Mouse (Mus musculus) frontal cortex, postnatal 36 days (tissue): ENCODE results near the gene Klf4.

Source experiments
- DNase-seq, 2 experiments: peaks; one replicate each; pipeline ENCODE4 v3.0.0; 2022; ENCODE audit warnings: low spot score in 2 of 2

The Klf4 gene

GRCm38 (mm10) chr4:55532407-55533195 lies at the start of gene Klf4:
TSS of gene Klf4 (minus strand) at chr4:55532466.
- DNase-seq = peak; percentile 80 to 82

- DNase-seq = no peak
Observed at GRCm38 (mm10) chr4:55571432-55571831, 39.2 kb upstream of the Klf4 start.

GRCm38 (mm10) chr4:55567986-55568385 lies 35.7 kb upstream of the Klf4 start:
- no peak for DNase-seq

- no peak for DNase-seq
Observed at GRCm38 (mm10) chr4:55567575-55567974, 35.3 kb upstream of the Klf4 start.

GRCm38 (mm10) chr4:55564317-55564716 lies 32.1 kb upstream of the Klf4 start:
- DNase-seq = no peak

- DNase-seq = no peak
Observed at GRCm38 (mm10) chr4:55563050-55563449, 30.8 kb upstream of the Klf4 start.

GRCm38 (mm10) chr4:55562062-55562461 lies 29.8 kb upstream of the Klf4 start:
- no peak for DNase-seq

- DNase-seq = no peak
Observed at GRCm38 (mm10) chr4:55546869-55547268, 14.6 kb upstream of the Klf4 start.

GRCm38 (mm10) chr4:55542753-55543152 lies 10.5 kb upstream of the Klf4 start:
- no peak for DNase-seq

- DNase-seq = no peak
Observed at GRCm38 (mm10) chr4:55541654-55542053, 9.4 kb upstream of the Klf4 start.

- no peak for DNase-seq
Observed at GRCm38 (mm10) chr4:55541221-55541620, 9.0 kb upstream of the Klf4 start.

GRCm38 (mm10) chr4:55535012-55535411 lies 2.7 kb upstream of the Klf4 start:
- DNase-seq = no peak

- no peak for DNase-seq
Observed at GRCm38 (mm10) chr4:55534510-55534909, 2.2 kb upstream of the Klf4 start.

GRCm38 (mm10) chr4:55533803-55534254 lies 1.6 kb upstream of the Klf4 start:
- DNase-seq = no peak

- DNase-seq = peak in 1 of 2 experiments; percentile 43
Observed at GRCm38 (mm10) chr4:55533196-55533802, 1.0 kb upstream of the Klf4 start.

- DNase-seq = no peak
Observed at GRCm38 (mm10) chr4:55531856-55532406, 335 bp downstream of the Klf4 start.

GRCm38 (mm10) chr4:55531096-55531855 lies 990 bp downstream of the Klf4 start:
- DNase-seq = no peak

GRCm38 (mm10) chr4:55530731-55531095 lies 1.6 kb downstream of the Klf4 start:
- no peak for DNase-seq

GRCm38 (mm10) chr4:55530236-55530635 lies 2.0 kb downstream of the Klf4 start:
- peak; percentile 31 to 58 for DNase-seq

GRCm38 (mm10) chr4:55528404-55528803 lies 3.9 kb downstream of the Klf4 start:
- no peak for DNase-seq

GRCm38 (mm10) chr4:55527931-55528330 lies 4.3 kb downstream of the Klf4 start:
- no peak for DNase-seq
